Mouse (Mus musculus): ENCODE data around the gene Unc13a.
A peak's percentile ranks its signal among the peaks of the same experiment; 100 is the strongest.

Gene Unc13a

DNA sequence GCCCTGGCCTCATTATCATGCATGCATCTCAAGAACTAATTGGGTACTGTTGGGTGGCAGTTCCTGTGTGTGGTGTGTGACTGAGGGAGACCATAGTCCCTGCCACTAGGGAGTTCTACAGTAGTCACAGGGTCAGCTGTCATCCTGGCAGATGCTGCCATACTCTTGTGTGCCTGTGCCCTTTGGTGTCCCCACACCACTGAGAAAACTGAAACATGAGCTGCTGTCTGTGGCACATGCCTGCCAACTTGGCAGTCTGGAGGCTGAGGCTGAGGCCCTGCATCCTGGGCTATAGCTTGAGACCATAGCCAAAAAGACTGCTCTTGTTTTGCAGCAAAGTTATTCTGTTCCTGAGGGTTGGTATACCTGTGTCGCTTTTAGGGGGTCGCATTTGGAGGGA lies 51.8 kb downstream of the Unc13a start:
- DNase-seq, result no peak

DNA sequence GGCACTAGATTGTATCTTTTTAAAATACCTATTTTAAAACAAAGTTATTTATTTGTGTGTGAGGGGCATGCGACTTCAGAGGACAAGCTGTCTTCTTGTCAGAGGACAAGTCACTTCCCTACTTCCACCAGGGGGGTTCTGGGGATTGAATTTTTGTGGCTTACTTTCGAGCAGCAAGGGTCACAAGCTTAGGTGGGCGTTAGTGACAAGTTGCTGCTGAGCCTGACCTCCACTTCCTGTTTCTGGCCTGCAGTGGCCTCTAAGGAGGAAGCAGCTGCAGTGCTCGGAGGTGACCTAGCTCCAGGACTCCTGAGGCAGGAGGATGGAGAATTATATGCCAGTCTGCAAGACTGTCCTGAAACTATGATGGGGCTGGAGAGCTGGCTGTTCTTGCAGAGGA lies 58.1 kb downstream of the Unc13a start:
- DNase-seq, result no peak

DNA sequence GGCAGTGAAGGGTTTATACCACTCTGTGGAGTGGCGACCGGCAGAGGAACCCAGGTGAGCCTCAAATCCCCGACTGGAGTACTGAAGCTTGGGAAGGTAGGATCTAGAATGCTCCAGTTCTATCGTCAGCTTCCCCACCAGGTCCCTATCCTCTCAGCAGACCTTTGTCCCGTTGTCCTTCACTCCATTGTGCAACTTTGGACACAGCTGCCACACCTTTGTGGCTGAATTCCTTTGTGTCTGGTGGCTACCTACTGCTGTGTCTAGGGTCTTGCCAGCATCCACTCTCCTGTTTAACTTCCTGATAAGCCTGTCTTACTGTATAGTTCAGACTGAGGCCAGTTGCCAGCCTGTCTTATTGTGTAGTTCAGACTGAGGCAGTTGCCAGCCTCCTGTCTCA lies 59.4 kb downstream of the Unc13a start:
- DNase-seq, result no peak

DNA sequence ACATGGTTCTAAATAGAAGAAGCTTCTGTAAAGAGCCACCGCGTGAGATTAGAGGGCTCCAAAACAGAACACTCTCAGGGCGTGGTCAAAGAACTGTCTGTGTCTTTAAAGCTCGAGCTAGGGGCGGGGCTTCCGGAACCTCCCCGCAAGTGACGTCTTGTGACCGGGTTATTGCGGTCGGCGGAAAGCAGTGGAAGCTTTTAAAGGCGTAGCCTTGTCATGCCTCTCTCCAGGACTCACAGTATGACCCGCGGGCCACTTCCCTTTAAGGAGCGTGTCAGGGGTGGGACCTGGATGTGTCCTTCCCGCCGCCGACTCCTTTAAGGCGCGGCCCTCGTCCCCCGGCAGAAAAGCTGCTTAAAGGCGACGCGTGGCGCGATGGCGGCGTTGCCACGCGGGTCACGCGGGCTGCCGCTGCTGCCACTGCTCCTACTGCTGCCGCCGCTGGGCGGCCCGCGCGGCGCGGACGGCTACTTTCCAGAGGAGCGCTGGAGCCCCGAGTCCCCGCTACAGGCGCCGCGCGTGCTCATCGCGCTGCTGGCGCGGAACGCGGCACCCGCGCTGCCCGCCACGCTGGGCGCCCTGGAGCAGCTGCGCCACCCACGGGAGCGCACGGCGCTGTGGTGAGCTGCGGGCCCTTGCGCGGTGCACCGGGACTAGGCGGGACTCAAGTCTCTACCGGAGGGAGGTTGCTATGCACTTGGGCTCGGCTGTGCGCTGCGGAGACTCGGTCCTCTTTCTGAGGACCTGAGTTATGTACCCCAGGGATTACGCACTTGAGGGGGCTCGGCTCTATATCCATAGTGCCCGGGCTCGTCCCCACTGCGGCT lies 60.5 kb downstream of the Unc13a start, which contains the start of gene Colgalt1:
Colgalt1 (plus strand) TSS at position 177 of the 830 bp plus-strand sequence.
- peak; percentile 99 for DNase-seq

DNA sequence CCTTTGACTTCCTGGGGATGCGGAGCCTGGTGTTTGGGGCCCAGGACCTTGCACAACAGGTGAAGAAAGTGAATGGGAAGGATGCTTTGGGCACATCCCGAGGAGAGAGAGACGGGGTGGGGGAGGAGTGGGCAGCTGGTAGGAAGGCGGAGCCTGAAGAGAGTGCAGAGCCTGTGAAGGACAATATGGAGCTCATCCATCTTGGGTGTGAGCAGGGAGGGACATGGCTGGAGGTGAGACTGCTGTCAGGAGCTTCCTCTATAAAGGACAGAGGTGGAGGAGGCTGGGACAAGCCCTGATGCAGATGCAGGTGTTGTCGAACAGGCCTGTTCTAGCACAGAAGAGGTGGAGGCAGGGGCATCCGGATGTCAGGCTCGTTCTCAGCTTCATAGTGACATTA lies 67.5 kb downstream of the Unc13a start:
- DNase-seq, result no peak

DNA sequence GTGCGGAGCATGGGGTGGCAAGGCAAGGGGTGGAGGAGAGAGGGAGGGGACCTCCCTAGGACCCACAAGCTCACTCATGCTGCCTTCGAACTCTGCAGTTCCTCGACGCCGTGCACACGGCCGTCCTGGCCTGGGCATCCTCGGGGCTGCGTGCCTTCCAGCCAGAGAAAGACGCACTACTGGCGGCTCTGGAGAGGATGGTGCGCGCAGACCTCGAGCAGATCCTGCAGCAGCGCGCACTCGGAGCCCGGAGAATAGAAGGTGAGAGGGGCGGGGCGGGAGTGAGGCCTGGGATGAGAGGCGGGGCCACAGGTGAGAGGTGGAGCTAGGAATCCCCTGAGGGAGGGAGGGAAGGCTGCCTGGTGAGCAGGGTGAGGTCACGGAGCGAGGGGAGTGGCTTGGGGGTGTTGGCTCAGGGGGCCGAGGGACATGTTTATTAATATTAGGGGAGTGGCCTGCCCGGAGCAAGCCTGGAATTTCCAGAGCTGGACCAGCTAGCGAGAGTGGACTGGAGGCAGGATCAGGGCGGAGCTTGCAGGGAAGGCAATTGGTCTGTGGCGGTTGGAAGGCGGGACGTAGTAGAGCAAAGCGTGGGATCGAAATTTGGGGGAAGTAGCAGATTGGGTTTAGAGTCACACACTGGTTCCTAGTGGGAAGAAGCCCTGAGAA lies 68.8 kb downstream of the Unc13a start:
- no peak for DNase-seq

DNA sequence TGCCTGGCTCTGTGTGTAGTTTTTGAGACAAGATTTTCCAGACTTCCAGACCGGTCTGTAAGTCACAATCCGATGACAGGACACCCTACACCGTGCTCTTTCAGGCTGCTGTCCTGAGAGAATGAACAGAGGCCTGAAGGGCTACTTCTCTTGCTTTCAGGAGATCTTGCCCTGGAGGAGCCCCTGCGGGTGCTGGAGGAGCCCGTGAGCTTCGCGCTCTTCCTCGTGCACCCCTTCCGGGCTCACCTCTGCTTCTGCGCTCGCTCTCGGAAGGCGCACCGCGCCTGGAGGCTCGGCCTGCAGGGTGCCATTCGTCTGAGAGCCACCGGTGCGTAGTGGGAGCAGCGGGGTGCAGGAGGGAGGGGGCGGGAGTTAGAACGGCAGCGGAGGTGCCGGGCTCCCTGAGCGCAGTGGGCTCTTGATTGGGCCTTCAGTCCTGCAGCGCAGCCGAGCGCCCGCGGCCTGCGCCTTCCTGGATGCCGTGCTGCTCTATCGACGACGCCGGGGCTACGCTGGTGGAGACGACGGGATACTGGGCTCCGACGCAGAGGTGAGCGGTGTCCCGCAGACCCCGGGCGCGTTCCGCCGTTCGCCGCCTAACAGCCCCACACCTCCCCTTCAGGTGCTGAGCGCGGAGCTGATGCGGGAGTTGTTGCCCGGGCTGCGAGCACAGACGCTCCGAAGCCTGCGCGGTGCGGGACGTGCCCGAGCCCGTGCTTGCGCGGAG lies 69.5 kb downstream of the Unc13a start:
- no peak for DNase-seq

DNA sequence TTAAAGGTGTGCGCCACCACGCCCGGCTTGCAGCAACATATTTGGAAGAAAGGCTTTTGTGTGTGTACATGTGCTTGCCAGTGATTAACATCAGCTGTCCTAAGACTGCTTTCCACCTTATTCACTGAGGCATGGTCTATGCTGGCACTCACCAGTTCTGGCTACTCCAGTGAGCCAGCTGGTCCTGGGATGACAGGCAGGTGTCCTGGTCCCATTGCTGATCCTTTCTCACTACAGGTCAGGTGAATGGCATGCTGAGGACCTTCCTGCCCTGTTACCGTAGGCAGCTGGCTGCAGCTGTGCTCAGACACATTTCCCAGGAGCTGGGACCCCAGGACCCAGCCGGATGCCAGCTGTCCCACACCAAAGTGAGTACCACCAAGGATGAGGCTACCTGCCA lies 72.7 kb downstream of the Unc13a start:
- DNase-seq, result no peak

DNA sequence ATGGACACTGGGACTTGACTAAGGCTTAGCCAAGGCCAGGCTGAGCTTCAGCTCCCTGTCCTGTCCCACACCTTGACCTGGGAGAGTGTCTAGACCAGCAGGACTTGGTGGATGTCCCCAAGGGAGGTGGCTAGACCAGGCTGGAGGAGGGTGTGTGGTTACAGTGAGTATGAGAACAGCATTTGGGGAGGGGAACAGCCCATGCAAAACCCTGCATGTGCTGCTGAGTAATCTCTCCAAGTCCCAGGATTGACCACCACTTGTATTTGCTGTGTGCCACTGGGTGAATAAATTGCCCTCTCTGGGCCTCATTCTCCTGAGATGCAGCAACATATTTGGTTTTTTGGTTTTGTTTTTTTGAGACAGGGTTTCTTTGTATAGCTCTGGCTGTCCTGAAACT lies 73.2 kb downstream of the Unc13a start:
- DNase-seq, result no peak

DNA sequence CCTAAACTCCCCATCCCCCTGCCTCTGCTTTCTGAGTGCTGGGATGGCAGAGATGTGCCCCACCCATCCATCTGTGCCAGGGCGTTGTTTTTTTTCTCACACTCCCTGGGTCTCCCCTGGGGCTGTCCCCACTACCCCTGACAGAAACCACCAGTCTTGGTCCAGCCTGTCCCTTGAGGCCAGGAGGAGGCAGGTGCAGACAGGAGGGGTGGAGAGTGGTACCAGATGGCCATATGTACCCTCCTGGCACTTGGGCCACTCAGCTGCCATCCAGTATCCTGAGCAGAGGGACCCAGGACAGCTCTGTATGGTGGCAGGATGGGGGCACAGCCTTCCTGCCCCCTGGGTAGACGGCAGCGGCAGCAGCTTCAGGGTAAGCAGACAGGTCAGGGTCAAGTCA lies 74.1 kb downstream of the Unc13a start, which contains the start of gene Fam129c:
Fam129c (plus strand) TSS at position 198 of the 400 bp plus-strand sequence.
- no peak for DNase-seq

DNA sequence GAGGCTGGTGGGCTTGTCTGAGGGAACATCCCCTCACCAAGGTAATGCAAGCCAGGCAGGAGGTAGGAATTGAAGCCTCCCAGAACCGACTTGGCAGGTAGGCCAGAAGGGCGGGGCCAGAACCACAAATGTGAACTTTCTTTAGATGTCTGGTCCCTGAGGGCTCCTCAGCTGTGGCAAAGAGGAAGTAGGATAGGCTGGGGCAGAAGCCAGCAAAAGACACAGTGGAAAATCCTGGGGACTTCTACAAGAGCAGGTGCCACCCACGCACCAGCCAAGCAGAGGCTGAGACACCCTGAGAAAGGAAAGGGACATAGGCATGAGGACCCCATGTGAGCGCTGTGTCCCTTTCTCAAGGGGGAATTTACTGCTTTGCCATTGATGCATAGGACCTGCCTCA lies 74.8 kb downstream of the Unc13a start:
- DNase-seq, result no peak

DNA sequence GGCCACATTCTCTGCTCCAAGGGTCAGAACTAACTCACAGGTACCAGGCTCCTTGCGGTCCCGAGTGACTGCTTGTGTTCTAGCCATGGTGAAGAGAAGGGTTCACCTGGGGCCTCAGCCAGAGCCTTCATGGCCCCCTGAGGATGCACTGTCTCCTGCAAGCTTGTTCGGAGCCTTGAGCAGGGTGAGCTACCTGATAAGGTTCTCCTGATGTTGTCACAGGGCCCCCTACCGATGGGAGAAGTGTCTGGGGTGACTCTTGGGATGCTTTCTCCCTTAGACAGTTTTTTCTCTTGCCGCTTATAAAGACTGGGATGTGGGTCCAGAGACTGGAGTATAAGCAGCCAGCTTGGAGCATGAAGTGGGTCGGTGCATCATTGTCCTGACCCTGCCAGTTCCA lies 75.2 kb downstream of the Unc13a start:
- no peak for DNase-seq

DNA sequence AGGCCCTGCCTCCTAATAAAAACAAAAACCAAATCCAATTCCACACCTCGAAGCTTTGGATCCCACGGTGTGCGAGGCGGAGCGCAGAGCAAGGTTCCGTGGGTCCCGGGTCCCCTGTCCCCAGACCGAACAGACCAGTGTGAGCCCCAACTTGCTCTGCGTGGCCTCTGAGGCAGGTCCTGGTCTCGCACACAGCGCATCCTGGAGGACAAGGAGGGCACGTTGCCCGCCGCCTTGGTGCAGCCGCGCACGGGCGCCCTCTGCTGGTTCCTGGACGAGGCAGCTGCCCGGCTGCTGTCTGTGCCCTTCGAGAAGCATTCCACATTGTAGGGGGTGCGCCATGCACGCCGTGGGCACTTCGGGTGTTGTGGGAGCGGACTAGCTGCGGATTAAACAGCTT lies 75.7 kb downstream of the Unc13a start:
- peak; percentile 92 for DNase-seq

DNA sequence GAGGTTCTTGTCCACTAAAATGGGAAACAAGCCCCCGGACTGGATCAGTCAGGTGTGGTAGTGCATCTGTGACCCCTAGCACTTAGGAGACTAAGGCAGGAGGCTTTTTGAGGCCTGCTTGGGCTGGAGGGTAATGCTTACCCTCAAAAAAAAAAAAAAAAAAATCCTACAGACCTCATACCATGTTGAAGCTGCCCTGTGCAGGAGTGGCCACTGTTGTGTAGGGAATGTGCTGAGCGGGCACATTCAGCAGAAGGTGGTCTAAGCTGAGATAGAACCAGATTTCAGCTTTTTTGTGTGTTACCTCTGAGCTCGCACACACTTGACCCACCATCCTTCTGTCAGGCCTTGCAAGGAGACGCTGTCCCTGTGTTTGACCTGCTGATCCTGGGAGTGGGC lies 77.2 kb downstream of the Unc13a start:
- no peak for DNase-seq

DNA sequence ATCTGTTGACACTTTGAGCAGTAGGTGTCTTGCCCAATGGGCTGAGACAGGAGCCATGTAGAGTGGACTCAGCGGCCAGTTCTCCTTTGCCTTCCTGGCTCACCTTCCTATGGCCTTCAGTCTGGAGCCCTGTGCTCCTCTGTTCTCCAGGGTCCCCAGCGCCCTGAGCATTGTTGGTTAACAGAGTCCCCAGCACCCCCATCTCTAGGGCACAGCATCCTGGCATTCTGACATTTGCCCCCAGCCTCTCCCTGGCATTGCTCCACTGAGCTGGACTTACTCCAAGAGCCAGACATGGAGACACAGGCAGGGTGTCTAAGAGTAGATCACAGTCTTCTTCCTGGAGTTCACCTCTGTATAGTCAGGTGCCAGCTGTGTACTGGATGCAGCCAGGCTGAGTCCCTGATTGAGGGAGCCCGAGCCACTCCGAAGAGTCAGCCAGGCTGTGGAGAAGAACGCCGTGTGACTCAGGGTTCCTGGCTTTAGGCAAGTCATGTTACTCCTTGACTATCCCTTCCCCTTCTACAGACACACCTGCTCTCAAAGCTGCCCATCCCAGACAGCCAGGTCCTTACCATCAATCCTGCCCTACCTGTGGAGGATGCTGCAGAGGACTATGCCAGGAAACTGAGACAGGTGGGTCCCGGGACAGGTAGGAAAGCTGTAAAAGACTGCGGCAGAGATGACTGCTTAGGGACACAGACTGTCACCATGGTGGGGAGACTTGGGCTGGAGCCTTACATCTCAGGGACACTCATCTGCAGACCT lies 77.8 kb downstream of the Unc13a start:
- DNase-seq, result no peak

DNA sequence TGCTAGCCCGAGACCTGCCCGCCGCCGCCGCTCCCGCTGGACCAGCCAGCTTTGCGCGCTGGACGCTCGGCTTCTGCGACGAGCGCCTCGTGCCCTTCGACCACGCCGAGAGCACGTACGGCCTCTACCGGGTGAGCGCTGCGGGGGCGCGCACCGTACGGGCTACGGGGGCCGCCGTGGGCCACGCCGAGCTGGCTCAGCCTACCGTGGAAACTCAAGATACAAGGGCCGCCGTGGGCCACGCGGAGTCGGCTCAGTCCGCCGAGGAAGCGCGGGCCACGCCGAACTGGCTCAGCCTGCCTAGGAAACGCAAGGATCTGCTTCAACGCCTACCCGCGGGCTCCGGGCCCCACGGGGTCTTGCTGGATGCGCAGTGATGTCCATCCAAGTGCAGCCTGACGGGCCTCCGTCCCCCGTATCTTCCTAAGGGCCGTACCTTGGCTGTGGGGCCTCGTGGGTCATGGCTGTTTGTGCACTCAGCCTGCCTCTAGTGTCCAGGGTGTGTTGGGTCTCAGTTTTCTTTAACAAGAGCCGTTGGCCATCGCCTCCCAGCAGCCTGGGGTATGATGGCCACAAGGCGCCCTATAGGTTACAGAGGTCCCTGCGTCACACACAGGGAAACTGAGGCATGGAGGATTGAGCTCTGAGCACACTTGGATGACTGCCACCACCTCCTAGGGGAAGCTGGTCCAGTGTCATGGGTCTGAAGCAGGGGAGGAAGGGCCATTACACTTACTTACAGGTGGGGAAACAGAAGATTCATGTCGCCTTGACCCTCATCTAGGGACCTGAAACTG lies 79.0 kb downstream of the Unc13a start:
- DNase-seq, result peak; percentile 92

DNA sequence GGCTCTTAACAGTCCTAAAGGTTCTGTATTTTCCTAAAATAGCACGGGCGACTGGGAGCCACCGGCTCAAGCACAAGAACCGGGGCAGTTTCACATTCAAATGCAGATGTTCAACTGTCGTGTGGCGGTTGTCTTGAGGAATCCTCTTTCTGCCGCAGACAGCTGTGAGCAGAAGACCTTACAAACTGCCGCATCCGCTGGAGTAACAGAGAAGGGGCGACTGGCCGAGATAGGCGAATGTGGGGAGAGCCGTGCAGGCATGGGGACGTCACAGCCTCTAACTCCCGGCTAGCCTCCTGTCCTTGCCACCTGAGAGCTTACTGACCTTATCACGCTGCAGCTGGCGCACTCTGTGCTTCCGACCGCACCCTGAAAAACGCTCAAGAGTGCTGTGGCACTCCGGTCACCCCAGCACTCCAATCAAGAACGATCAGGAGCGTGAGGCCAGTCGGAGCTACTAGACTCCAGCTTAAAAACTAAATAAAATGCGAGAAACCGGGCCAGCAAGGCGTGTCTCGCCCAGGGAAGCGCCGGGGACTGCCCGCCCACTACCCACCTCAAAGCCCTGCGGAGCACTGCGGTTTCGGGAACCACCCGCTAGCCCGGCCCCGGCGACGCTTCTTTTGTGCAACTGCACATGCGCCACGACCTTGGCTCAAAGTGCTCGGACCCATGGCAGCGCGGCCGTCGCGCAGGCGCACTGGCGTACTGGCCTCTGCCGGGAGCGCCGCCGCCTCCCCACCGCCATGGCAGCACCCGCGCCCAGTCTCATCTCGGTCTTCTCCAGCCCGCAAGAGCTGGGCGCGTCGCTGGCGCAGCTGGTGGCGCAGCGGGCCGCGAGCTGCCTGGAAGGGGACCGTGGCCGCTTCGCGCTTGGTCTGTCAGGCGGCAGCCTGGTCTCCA lies 79.8 kb downstream of the Unc13a start, which contains the start of gene Pgls:
Pgls (plus strand) TSS at position 706 of the 903 bp plus-strand sequence.
- DNase-seq, result peak; percentile 96

DNA sequence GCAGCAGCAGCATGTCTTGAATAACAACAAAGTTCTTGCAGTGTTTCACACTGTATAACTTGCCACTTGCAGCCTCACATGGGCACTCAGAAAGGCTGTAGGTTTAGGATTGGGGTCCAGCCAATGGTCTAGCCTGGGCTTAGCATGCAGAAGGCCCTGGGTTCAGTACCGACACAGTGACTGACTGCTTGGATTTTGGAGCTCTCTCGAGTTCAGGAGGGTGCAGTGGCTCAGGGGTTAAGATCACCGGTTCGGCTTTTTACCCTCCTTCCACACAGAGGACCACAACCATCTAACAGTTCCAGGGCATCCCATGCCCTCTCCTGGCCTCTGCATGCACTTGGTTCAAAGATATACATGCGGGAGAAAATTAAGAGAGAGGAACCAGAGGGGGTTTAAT lies 80.5 kb downstream of the Unc13a start:
- DNase-seq, result no peak

DNA sequence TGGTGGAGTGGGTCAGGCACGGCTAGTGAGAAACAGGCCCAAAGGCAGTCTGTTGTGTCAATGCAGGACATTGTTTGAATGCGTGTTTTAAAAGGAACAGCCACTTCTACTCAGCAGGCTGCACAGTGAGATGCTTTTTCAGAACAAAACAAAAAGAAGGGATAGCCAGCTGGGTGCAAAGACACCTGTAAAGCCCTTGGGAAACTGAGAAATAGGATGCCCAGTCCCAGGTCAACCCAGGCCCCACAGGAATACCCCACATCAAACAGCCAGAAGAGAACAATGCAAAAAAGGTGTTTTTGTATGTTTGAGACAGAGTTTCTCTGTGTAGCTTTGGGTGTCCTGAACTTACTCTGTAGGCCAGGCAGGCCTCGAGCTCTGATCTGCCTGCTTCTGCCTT lies 82.8 kb downstream of the Unc13a start:
- no peak for DNase-seq

DNA sequence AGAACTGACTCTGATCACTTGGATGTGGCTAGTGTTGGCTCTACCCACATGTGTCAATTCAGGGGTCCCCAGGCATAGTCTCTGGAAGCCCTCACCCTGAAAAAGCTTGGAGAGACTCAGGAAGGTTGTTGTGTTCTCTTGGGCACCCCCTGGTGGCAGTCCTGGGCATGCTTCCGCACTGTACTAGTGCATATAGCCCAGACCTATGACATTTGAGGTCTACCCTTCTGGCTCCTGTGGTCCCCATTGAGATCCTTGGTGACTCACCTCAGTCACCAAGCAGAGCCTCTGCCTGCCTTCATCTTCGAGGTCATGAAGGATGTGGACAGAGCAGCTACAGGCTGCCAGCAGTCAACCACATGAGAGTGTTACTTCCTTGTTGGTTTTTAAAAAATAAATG lies 84.7 kb downstream of the Unc13a start:
- no peak for DNase-seq

DNA sequence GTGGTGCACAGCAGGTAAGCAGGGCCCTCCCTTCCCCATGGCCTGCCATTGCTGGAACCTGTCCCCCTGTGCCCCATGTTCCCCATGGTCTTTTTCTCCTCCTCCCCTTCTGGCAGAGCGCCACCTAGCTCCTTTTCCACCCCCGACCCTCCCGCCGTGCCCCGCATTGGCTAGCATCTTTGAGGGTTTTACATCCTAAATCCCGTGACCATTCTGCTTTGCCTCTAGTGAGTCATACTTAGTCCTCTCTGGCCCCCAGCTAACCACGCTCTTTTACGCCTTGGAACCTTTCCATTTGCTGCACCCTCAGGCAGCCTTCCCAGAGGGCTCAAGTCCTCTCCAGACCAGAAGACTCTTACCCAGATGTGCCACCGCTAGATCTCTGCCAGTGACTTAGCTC lies 91.4 kb downstream of the Unc13a start:
- no peak for DNase-seq
